Mouse (Mus musculus) testis, postnatal 14 days (tissue): ENCODE results near the gene Trabd2b.

Experiments used
- DNase-seq: peaks from one replicate; pipeline ENCODE4 v3.0.0; 2021; ENCODE audit warnings: low spot score

Gene Trabd2b

DNA sequence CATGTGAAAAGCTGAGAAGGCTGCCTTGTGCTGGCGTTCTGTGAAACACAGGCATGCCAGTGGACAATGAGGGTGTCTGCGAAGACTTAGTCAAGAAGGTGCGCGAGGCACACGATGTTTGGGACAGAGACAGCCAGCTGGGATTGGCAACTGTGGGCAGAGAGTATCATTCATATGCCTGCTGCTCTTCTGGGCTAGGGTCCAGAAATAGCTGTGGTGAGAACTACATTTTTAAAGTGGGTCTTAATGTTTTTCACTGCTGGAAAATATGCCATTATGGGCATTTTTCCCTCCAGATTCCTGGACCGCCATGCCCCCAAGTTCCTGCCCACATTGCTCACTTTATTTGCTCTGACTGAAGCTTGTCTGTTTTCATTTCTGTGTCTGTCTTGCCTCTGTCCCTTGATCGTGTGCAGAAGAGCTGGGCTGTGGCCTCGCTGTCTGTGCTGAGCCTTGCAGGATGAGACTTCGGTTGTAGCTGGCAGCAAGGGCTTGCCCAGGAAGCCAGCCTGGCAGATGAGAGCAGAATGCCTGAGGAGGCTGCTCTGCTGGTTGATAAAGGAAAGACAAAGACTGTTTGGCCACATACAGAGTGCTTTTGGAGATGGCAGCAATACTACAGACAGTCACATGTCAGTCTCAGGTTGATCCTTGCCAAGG, 42.0 kb downstream of the Trabd2b start:
- no peak for DNase-seq

DNA sequence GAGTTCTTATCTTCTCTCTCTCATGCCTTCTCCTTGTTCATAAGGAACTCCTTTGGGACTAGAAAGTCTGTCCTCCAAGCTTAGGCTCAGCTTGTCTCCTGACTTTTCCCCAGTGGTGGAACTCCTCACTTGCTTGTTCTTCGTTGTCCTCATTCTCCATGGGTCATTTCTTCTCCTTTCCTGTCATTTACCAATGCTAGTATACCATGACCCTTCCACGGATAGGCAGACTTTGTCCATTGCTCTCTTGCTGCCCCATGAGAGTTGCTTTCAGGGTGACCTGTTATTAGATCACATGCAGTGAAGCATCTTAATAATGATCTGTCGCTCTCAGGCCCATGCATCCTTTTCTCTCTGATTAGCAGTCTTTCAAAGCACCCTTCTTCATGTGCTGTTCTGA, 46.6 kb downstream of the Trabd2b start:
- DNase-seq = no peak

DNA sequence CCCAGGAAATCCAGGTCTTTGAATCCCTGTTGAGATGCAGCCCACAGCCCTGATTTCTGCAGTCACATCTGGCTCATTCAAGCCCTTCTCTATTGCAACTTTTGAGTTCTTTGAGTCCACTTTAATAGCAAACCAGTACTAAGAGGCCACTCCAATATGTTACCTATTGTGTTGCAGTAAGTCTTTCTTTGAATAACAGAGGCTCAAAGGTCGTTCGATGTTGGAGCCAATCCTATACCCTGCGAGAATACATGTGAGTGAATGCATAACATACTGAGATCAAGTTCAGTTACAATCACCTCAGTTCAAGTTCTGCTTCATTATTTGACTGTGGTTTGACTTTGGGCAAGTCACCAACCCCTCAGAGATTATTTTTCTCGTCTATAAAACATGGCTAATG, 47.5 kb downstream of the Trabd2b start:
- no peak for DNase-seq

DNA sequence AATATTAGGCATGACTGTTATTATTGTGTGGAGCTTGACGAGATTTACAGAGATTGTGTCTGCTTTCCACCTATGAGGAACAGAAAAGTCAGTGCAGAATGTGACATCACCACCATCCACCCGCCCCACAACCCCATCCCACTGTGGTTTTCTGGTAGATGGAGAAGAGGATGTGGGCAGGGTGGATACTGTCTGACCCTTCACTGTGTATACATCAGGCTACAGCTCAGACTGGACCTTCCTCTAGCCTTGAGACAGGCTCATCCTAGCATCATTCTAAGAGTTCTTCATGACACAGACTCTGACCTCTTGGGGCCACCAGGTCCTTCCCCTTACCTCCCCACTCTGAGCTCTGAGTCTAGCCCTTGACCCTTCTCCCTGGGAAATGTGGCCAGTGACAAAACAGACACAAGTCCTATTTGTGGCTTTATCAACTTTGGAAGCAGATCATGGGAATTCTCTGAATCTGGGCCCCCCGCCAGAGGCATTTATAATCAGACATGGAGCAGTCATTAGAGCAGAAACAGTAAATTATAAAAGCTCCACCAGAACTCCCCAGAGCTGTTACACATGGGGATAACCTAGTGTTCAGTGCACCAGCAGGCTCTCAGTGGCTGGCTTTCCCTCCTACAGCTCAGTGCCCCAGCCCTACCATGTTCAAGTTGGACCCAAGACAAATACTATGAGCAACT, 48.1 kb downstream of the Trabd2b start:
- DNase-seq = no peak

DNA sequence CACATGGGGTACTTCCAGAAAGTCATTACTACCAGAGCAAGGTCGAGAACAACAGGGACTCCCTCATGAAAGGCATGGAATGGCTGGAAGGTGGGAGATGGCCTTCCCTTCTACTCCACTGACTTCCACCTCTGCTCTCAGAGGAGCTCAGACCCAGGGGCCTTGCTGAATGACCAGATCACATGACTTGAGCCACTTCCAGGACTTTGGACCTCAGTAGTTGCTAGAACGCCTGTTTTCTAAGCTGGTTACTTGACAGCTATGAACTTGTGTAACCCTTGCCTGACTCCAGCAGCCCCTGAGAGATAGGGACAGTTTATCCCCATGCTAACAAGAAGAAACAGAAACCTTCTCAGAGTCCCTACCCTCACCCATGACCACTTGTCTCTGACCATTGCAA, 50.6 kb downstream of the Trabd2b start:
- no peak for DNase-seq

DNA sequence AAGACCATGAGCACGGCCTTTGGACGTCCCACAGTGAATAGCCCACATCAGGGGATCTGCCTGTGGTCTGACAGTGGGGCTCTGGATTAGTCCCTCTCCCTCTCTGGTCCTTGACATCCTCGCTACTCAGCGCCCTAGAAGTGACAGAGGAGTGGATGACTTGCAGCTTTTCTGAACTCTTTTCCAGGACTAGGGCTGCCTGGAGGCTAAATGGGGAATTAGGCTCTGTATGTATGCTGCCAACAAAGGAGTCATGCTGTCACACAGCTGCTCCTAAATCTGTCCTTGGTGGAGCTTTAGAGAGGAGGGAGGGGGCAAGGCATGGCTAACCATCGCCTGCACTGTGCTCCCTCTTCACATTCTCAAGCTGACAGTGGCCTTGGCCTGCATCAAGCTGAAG, 53.1 kb downstream of the Trabd2b start:
- DNase-seq = no peak

DNA sequence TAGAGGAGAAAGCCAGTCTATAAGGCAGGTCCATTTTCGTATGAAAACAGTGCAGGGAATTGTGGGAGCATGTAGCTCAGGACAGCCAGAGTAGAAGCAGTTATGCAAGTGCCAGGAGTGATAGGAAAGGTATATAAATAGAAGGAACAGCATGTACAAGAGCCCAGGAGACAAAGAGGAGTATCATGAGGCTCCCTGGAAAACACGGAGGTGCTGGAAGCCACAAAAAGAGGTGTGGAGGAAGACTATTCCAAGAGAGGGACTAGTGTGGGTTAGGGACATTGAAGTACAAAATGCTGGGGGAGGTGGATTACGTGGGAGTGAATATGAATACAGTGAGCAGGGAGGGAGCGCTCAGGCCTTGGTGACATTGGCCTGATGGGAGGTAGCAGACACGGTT, 53.9 kb downstream of the Trabd2b start:
- DNase-seq = no peak

DNA sequence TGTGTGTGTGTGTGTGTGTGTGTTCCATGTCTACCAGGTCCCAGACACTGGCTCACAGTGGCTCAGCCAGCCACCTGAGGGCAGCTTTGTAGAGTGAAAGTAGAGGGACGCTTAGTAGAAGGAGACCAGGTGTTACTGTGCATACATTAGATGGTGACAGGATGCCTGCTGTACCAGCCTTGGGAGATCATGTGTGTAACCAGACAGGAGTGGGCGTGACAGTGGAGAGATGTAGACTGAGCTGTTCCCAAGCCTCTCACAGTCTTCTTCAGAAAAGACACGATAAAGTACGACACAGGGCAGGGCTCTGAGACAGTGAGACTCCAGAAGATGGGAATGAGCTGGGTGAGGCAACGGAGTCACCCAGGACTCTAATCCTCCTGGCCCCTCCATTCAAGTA, 54.6 kb downstream of the Trabd2b start:
- DNase-seq = no peak

DNA sequence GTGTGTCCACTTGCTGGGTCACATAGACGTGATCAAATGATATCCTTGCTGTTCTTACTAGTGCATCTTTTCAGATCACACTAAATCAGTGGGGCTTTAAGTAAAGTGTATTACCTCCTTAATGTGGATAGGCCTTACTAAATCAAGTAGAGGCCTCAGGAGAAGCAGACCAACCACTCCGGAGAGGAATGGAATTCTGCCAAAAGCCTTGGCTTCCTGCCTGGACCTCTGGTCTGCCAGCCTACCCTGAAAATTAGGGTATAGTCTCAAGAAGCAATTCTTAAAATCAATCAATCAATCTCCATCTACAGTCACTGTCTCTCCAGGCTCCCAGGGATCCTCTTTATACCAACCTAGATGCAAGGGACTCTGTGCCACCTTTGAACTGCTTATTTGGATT, 59.1 kb downstream of the Trabd2b start:
- no peak for DNase-seq

DNA sequence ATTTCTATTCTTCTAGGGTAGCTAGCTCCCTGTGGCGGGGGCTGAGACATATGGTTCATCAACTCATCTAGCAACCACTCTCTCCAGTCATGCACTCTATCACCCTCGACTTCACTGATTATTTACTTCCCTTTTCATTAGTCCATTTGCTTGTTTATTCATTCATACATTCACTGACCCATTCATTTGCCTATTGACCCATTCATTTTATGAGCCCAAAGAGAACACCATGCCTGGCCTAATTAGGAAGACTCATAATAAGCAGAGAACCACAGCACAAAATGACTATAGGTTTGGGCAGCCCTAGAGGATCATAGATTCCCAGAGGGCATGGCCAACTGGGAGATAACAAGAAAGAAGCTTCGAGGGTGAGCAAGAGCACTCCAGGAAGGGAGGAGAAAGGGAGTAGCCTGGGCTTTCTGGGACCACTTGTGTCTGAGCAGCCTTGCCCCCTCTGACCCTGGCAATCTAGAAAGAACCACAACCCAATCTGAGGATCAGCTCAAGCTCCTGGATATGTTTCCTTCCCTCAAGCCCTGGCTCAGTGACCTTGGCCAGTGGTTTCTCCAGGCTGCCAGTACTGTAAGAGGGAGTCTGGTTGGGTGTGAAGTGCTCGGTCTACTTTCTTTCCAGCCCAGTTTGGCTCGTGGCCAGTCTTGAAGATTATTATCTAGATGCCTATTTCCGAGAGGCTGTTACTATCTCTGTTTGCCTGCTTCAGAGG, 61.0 kb downstream of the Trabd2b start:
- DNase-seq = no peak

DNA sequence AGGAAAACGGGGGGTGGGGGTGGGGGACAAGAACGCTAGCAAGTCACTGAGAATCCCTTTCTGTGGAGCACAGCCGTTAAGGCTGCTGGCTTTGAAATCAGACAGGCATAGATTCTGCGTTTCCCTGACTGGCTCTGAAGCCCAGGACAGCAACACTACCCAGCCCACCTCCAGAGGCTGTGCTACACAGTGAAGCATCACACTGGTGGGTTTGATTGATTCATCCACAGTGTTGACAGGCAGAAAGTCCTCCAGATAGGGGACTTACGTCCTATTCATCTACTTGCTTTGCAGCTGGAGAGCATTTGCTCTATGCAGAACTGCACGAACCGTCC, 61.5 kb downstream of the Trabd2b start:
- DNase-seq = no peak

DNA sequence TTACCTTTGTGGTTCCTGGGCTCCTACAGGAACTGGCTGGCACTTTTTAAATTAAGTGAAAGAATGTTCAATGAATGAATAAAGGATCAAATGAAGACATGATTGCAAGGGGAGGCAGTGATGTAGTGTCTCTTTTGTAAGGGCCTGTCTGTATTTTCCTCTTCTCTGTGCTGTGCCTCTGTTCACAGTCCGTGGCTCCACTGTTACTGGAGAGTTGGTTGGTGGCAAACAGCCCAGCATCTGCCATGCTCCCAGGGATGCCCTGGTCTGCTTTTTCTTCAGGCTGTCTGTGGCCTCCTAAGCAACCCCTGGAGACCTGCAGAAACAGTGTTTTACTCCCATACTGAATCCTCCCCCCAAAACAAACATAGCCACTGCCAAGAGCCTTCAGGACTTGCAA, 63.4 kb downstream of the Trabd2b start:
- DNase-seq = no peak

DNA sequence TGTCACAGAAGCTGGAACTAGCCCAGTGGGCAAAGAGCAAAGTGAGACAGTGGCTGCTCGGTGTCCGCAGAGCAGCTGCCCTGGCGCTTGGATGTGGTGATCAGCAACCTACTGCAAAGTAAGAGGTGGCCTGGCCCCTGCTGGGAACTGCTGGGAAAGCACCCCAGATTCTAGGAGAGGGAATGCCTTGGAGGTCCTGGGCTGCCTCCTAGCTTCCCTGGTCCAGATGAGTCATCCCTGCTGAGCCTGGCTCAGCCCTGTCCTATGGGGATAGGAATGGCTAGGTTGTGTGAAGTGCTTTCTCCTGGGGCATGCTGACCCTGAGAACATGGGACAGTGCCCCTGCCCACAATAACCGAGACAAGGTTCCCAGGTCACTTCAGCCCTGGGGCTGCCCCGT, 65.6 kb downstream of the Trabd2b start:
- DNase-seq = no peak

DNA sequence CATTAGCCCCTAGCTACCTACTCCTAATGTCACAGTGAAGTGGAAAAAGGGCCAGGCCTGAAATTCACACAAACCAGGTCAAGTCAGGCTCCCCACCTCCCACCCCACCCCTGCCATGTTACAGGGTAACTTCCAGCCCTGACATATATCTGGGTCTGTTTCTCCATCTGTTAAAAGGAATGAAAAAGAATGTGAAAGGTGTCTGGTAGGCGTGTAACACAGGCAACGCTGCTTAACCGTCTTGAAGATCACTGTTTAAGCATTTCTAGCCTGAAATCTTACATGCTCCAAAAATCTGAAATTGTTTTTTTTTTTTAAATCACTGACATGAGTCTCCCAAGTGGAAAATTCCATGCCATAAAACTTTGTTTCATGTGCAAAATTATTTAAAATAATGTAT, 69.8 kb downstream of the Trabd2b start:
- no peak for DNase-seq

DNA sequence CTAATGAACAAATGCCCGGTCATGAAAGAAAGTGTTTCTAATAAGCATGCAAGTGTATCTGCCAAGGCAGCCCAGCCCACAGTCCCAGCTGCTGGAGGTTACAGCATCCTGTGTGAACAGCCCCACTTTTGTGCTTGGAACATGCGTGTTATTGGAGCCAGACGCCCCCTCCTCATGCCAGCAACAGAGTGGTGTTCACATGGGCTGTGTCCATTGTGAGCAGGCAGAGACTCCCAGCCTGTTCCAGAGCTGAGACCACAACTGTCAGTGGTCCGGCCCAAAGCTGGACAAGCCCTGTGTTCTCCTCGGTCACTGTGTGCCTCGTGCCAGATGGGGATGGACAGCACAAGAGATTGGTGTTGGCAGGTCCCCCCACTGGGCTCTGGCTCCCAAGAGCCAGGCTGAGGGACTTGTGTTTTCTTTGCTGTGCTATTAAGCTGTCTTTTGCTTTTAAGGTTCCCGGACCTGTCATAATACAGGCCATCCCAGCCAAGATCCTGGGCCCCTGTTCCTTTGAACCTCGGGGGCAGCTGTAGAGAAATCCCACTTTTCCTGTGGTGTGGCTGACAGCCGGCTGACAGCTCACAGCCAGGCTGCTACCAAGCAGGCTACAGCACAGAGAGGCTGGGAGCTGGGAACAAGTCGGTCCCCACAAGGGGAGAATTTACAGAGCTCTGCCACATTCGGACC, 70.7 kb downstream of the Trabd2b start:
- DNase-seq = no peak

DNA sequence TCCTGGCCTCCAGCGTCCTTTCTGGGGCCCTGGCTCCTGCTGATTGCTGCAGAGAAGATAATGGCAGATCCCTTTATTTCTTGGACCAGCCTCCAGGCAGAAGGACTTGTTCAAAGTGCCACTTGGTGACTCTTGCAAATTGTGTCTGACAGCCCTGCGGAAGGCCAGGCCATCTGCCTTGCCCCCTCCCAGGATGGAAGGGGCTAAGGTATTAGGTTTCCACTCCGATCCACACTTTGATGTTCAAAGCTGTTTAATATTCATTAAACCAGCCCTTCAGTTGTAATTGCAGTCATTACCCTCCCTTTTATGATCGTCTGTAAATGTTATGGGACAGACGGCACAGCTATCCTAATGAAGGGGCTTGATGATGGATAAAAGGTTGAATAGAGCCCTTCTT, 75.0 kb downstream of the Trabd2b start:
- no peak for DNase-seq

DNA sequence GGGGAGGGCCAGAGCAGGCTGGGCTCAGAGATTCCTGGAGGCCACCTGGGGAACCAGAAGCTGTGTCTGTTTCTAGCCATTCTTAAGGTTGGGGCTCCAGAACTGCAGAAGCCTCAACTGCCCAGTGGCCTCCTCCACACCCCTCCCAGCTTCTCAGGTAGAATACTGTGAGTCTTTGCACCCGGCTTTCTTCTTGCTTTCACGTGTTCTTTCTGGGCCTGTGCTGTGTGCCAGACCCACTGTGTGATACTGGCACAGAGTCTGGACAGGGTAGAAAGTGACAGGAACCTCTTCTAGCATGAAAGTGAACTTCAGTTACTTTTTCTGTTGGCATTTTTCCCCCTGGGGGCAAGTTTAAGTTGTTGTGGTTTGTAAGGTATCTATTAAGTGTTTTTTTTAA, 77.6 kb downstream of the Trabd2b start:
- DNase-seq = no peak

DNA sequence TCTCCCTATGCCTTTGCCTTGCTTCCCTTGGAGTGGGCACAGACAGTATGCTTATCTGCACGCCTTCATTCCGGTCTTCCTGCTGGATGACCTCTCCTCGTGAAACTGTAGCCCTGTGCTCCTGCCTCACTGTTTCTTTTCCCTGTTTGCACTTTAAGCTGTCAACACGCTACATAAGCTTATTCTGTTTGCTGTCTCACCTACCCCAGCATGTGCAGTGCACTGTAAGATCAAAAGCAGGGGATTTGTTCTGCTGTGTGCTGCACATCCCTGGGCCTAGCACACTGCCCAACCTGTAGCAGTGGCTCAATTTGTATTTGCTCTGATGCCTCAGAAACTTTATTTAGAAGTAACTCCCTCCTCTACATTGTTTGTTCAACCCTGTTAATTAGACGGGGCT, 79.5 kb downstream of the Trabd2b start:
- no peak for DNase-seq

DNA sequence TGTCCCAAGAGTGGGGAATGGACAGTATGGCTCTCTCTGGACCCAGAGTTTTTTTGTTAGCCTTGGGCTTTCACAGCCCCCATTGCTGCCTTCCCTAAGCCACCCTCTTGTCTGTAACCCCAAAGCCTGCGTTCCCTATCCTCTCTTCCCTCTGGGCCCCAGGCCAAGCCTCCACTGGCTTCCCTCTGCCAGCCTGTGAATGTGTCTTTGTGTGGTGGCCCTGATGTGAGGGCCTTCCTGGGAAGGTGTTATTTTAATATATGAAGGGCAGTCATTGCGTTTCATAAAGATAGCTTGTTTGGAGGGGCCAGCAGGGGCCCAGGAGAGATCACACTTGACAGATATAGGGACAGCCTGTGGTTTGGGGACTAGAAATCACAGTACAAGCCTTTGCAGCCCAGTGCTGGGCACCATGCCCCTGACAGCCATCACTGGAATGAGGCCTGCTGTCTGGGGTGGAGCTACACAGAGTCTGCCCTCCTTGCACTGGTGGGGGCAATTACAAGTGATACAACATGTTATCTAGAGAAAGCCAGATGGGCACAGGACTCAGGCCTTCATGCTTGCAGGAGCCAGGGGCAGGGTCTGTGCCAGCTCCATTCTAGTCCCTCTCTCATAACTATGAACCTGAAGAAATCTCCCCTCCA, 80.5 kb downstream of the Trabd2b start:
- no peak for DNase-seq

DNA sequence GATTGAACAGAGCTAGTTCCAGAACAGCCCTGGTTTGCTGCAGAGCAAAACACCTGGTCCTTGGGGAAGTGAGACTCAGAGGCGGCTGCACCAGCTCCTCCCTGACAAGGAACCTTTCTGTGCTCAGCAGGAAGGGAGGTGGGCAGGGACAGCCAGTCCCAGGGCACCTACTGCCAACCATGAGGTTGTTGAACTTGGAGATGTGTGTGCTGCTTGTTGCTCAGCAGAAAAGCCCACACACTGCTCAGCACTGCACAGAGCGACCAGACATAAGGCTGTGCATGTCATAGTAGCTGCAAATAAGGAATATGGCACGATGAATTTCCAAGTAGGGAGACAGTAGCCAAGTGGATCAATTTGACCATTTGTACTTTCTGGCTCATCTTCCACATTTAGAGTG, 81.2 kb downstream of the Trabd2b start:
- no peak for DNase-seq

DNA sequence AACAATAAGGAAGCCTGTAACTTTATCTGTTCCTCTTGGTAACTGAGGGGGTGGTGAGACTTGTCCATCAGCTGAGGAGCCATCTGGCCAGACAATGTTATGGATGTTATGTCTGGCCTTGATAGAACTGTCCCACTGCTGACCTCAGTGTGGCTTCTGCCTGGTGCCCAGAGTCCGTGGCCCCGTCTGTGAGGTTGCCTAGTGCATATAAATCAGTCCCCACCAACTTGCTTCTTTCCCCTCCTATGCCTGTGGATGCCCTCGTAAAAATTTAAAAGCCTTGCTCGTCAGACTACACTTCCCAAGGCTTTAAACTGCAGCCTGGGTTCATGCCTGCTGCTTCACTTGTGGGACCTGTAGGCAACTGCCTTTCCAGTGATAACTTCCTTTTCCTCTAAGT, 85.6 kb downstream of the Trabd2b start:
- no peak for DNase-seq

DNA sequence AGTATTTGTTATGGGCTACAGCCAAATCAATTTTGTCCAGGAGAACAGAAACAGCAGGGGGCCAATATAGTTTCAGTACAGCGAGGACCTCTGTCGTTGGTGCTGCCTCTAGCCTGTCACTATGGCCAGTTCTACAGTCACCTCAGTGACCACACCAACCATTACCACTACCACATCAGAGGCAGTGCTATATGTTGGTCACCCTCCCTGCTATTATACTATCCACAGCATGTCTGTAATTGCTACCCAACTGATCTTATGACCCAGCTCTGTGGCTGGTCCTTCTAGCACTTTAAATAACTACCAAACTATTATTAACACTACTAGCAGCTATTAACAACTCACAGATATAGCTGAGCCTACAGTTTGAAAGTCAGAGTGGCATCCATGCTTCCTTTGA, 87.5 kb downstream of the Trabd2b start:
- DNase-seq = no peak
